Mouse (Mus musculus): ENCODE results near the gene Dnah10. TPM values are rescaled to one million over a fixed set of nuclear protein-coding genes. Genes with fewer than 3 reads are reported as not detected.

Gene Dnah10
- polyA plus RNA-seq, 1 experiment from 2014 or later, result 0.03 TPM

Other genes with a start within 250 kb of the Dnah10 start
- gene Rilpl2, start 246.7 kb upstream of the Dnah10 start, polyA plus RNA-seq (2014; fragmentation: Nextera tagmentation; extraction: Ambion mirVana), result 19.0 and 20.9 TPM in 2 replicates
- gene Snrnp35, start 242.0 kb upstream of the Dnah10 start, polyA plus RNA-seq (2014; fragmentation: Nextera tagmentation; extraction: Ambion mirVana), result 14.7 TPM in 2 replicates
- 21.3 and 23.2 TPM in 2 replicates for gene Rilpl1, start 193.7 kb upstream of the Dnah10 start, polyA plus RNA-seq (2014; fragmentation: Nextera tagmentation; extraction: Ambion mirVana)
- gene Tmed2, start 184.4 kb upstream of the Dnah10 start, polyA plus RNA-seq (2014; fragmentation: Nextera tagmentation; extraction: Ambion mirVana), result 480 and 486 TPM in 2 replicates
- gene Ddx55, start 172.2 kb upstream of the Dnah10 start, polyA plus RNA-seq (2014; fragmentation: Nextera tagmentation; extraction: Ambion mirVana), result 14.6 and 18.4 TPM in 2 replicates
- 81.0 and 94.5 TPM in 2 replicates for gene Eif2b1, start 146.0 kb upstream of the Dnah10 start, polyA plus RNA-seq (2014; fragmentation: Nextera tagmentation; extraction: Ambion mirVana)
- gene Gtf2h3, start 145.9 kb upstream of the Dnah10 start, polyA plus RNA-seq (2014; fragmentation: Nextera tagmentation; extraction: Ambion mirVana), result 73.3 and 83.0 TPM in 2 replicates
- 50.4 and 51.0 TPM in 2 replicates for gene Atp6v0a2, start 96.5 kb upstream of the Dnah10 start, polyA plus RNA-seq (2014; fragmentation: Nextera tagmentation; extraction: Ambion mirVana)
- 24.8 and 26.4 TPM in 2 replicates for gene Ccdc92, start 137.3 kb downstream of the Dnah10 start, polyA plus RNA-seq (2014; fragmentation: Nextera tagmentation; extraction: Ambion mirVana)
- gene Zfp664, start 137.6 kb downstream of the Dnah10 start, polyA plus RNA-seq (2014; fragmentation: Nextera tagmentation; extraction: Ambion mirVana), result 146 and 158 TPM in 2 replicates